Mouse (Mus musculus) C2C12 (cell line): ENCODE data around the gene Cyp4f13. TPM values are rescaled to one million over a fixed set of nuclear protein-coding genes. Genes with fewer than 3 reads are reported as not detected.

Experiments
- H3K27me3 ChIP-seq: one replicate; pipeline ENCODE4 v1.6.1; 2011; ENCODE audit not compliant: control insufficient read depth, insufficient read depth, insufficient read length
- H3K36me3 ChIP-seq: one replicate; pipeline ENCODE4 v1.6.1; 2011; ENCODE audit not compliant: control insufficient read depth, insufficient read depth
- H3K4me3 ChIP-seq: one replicate; pipeline ENCODE4 v1.5.1; 2011; ENCODE audit warnings: mild to moderate bottlenecking, control low read depth; ENCODE audit not compliant: poor library complexity, insufficient read depth, severe bottlenecking
- H3K79me2 ChIP-seq: one replicate; pipeline ENCODE4 v1.6.1; 2011; ENCODE audit not compliant: control insufficient read depth, insufficient read depth
- H3K79me3 ChIP-seq: one replicate; pipeline ENCODE4 v1.6.1; 2011; ENCODE audit warnings: low read depth, control low read depth
- H3ac ChIP-seq: one replicate; pipeline ENCODE3; 2011; ENCODE audit warnings: low read depth; ENCODE audit not compliant: control insufficient read depth, insufficient read length
- CEBPB ChIP-seq: IDR thresholded peaks from one replicate; pipeline ENCODE4 v1.6.1; 2011; ENCODE audit warnings: low read depth, mild to moderate bottlenecking, control low read depth, moderate library complexity
- CTCF ChIP-seq: IDR thresholded peaks from one replicate; pipeline ENCODE4 v1.5.1; 2011; ENCODE audit not compliant: control insufficient read depth, insufficient read depth, insufficient read length
- FOSL1 ChIP-seq: IDR thresholded peaks from one replicate; pipeline ENCODE4 v1.8.0; 2011; ENCODE audit warnings: mild to moderate bottlenecking, low read length; ENCODE audit not compliant: poor library complexity, insufficient read depth, severe bottlenecking
- MAX ChIP-seq: IDR thresholded peaks from one replicate; pipeline ENCODE4 v1.6.1; 2011; ENCODE audit warnings: mild to moderate bottlenecking, control low read depth
- MYOD1 ChIP-seq: IDR thresholded peaks from one replicate; pipeline ENCODE4 v1.6.1; 2011; ENCODE audit warnings: low read depth; ENCODE audit not compliant: control insufficient read depth, insufficient read length
- MYOG ChIP-seq: IDR thresholded peaks from one replicate; pipeline ENCODE4 v1.6.1; 2011; ENCODE audit not compliant: control insufficient read depth, insufficient read length; ENCODE audit errors: extremely low read depth
- USF1 ChIP-seq: IDR thresholded peaks from one replicate; pipeline ENCODE4 v1.6.1; 2011; ENCODE audit warnings: low read depth, mild to moderate bottlenecking, control low read depth, moderate library complexity
- polyA plus RNA-seq: library from polyadenylated mRNA; unstranded; fragments of >200 nt; fragmentation: generic; extraction: Trizol; gene quantifications from one replicate; pipeline ENCODE4 v1.2.1, GENCODE M21; 2012; ENCODE audit warnings: missing spikeins

Gene Cyp4f13
- polyA plus RNA-seq, 1 experiment: 1.5 TPM

DNA sequence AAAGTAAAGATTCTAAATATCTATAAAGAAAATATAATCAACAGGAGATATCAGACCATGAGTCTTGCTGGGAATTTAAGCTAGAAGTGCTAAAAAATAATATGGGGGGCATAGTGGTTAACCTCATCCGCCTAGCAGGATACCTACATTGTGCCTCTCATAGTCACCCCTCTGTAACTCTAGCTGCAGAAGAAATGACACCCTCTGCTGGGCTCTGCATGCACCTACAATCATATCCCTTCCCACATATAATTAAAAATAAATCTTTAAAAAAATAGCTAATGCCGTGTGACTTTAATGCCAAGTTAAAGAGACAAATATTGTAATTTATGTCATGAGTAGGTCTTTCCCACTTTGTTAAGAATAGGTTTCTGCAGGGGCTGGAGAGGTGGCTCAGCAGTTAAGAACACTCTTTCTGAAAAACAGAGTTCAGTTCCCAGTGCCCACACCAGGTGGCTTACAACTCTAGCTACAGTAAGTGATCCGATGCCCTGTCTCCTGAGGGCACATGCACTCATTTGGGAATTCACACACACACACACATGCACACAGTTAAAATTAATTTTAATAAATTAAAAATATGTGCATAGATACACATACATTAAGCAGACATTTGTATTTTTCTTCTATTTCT, 2.7 kb downstream of the Cyp4f13 start:
- Histone ChIP-seq H3K79me3 (no peaks in the 10 kb centered on the region), H3ac (no peak overlapping the region), H3K27me3 (no peaks in the 10 kb centered on the region), H3K4me3 (no peak overlapping the region), H3K36me3 (no peaks in the 10 kb centered on the region), H3K79me2 (peaks cover 8% of the 10 kb centered on the region)
- TF ChIP-seq USF1 (no peak), CEBPB (no peak), MYOD1 (no peak), CTCF (no peak), FOSL1 (no peak), MYOG (no peak), MAX (no peak)

DNA sequence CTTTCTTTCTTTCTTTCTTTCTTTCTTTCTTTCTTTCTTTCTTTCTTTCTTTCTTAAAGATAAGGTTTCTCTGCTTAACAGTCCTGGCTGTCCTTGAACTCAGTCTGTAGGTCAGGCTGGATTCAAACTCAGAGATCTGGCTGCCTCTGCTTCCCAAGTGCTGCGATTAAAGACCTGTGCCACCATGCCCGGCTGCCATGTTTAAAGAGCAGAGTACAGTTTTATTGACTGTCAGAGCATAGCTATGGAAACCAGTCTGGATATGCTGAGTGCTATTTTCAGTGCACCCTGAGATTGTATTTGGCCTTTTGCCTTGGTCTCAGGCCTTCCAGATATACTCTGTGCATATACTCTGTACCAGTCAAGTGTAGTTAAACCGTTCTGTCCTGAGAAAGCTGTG, 3.5 kb downstream of the Cyp4f13 start:
- H3K4me3 ChIP-seq: no peak overlapping the region
- no peaks in the 10 kb centered on the region for H3K36me3 ChIP-seq
- H3K27me3 ChIP-seq: no peaks in the 10 kb centered on the region
- TF ChIP-seq CTCF (no peak), MAX (no peak), CEBPB (no peak), USF1 (no peak), FOSL1 (no peak), MYOD1 (no peak), MYOG (no peak)
- no peaks in the 10 kb centered on the region for H3K79me3 ChIP-seq
- H3ac ChIP-seq: no peak overlapping the region
- H3K79me2 ChIP-seq: peaks cover 8% of the 10 kb centered on the region

DNA sequence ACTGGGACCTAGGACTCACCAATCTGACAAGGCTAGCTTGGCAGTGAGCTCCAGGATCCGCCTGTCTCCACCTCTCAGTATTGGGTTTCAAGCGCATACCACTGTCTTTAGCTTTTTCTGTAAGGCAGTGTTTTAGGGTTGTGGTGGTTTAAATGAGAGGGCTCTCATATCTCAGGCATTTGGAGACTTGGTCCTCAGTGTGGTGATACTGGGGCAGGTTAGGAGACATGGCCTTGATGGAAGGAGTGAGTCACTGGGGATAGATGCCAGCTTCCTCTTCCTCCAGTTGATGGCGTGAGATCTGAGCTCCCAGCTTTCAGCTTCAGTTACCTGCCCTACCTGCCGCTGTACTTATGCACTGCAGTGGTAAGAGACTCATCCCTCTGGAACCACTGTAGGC, 7.4 kb downstream of the Cyp4f13 start:
- H3K36me3 ChIP-seq: no peaks in the 10 kb centered on the region
- no peaks in the 10 kb centered on the region for H3K79me3 ChIP-seq
- no peaks in the 10 kb centered on the region for H3K79me2 ChIP-seq
- H3K27me3 ChIP-seq: no peaks in the 10 kb centered on the region
- H3K4me3 ChIP-seq: no peak overlapping the region
- no peak overlapping the region for H3ac ChIP-seq
- TF ChIP-seq CEBPB: no peak
- no peak for TF ChIP-seq CTCF
- no peak for TF ChIP-seq MAX
- TF ChIP-seq MYOD1: no peak
- no peak for TF ChIP-seq MYOG
- TF ChIP-seq USF1: no peak
- no peak for TF ChIP-seq FOSL1

DNA sequence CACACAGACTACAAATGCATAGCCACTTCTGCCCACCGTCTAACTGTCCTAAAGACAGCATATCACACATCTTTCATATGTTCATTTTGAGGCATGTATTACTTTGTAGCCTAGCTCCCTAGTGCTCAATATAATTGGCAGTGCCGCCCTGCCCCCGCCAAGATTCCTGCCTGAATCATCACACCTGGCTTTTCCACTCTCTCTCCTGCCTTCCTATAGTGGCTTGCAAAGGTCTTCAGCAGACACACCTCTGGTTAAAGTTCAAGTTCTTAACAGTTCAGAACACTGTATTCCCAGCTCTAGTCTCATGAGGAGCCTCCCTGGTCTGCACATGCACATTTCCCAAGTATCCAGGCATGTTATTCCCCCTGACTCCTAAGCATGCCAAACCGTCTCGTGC, 19.4 kb downstream of the Cyp4f13 start:
- Histone ChIP-seq H3K4me3 (no peak overlapping the region), H3K79me3 (no peaks in the 10 kb centered on the region), H3K79me2 (no peaks in the 10 kb centered on the region), H3ac (no peak overlapping the region), H3K27me3 (no peaks in the 10 kb centered on the region), H3K36me3 (no peaks in the 10 kb centered on the region)
- TF ChIP-seq MAX: no peak
- no peak for TF ChIP-seq CEBPB
- no peak for TF ChIP-seq CTCF
- no peak for TF ChIP-seq USF1
- TF ChIP-seq FOSL1: no peak
- no peak for TF ChIP-seq MYOG
- no peak for TF ChIP-seq MYOD1

- Histone ChIP-seq H3ac (no peak overlapping the region), H3K79me3 (no peaks in the 10 kb centered on the region), H3K36me3 (no peaks in the 10 kb centered on the region), H3K27me3 (no peaks in the 10 kb centered on the region), H3K79me2 (no peaks in the 10 kb centered on the region), H3K4me3 (no peak overlapping the region)
- TF ChIP-seq USF1: no peak
- no peak for TF ChIP-seq MYOD1
- no peak for TF ChIP-seq MYOG
- no peak for TF ChIP-seq MAX
- TF ChIP-seq FOSL1: no peak
- TF ChIP-seq CTCF: no peak
- TF ChIP-seq CEBPB: no peak
These were observed 22.4 kb downstream of the Cyp4f13 start for GRCm38 (mm10) chr17:32924658-32925312.
